Mouse (Mus musculus) liver, embryonic 18 days (tissue): ENCODE measurements around the gene Gm3646. TPM values are rescaled to one million over a fixed set of nuclear protein-coding genes. Genes with fewer than 3 reads are reported as not detected.

Experiments used
- polyA plus RNA-seq: library from polyadenylated mRNA; depleted of rRNA; stranded (reverse); fragments of >200 nt; gene quantifications from 2 replicates; pipeline ENCODE4 v1.2.3, GENCODE M21; 2012; rRNA removed

Gm3646 gene
- polyA plus RNA-seq = not detected in 2 replicates

GRCm38 (mm10) chr1:39805243-39805979 is at the start of gene Gm3646:
Gene Gm3646, minus strand, starts transcription at chr1:39805332.

Other genes starting within 250 kb of the Gm3646 start
- gene Rnf149, start 227.9 kb downstream of the Gm3646 start, polyA plus RNA-seq = 23.7 and 23.8 TPM in 2 replicates
- under 0.01 TPM in 2 replicates for gene Creg2, start 153.9 kb downstream of the Gm3646 start, polyA plus RNA-seq
- 0.02 and 0.06 TPM in 2 replicates for gene Rfx8, start 84.3 kb downstream of the Gm3646 start, polyA plus RNA-seq
- 16.8 and 19.5 TPM in 2 replicates for gene Map4k4, start 95.6 kb upstream of the Gm3646 start, polyA plus RNA-seq